Mouse (Mus musculus) CH12.LX (cell line): ENCODE results near the gene Atp23.

ENCODE experiments used
- CTCF ChIP-seq, 2 experiments: IDR thresholded peaks in 1 of 2; conservative IDR thresholded peaks in 1 of 2; 2 replicates each; pipeline ENCODE4 v1.5.1; 2011 to 2012; ENCODE audit warnings: low read depth in 2 of 2, low read length in 2 of 2, improper control_type of control experiment in 1 of 2, inconsistent platforms in 1 of 2, mild to moderate bottlenecking in 1 of 2, moderate library complexity in 1 of 2
- EP300 ChIP-seq: IDR thresholded peaks from 2 replicates; pipeline ENCODE4 v1.6.1; 2011; ENCODE audit warnings: low read length, improper control_type of control experiment
- HCFC1 ChIP-seq: IDR thresholded peaks from 2 replicates; pipeline ENCODE4 v1.6.1; 2012; ENCODE audit warnings: low read depth, mild to moderate bottlenecking, inconsistent platforms, low read length, improper control_type of control experiment
- JUND ChIP-seq: conservative IDR thresholded peaks from 2 replicates; pipeline ENCODE4 v1.6.1; 2011; ENCODE audit warnings: low read depth, low read length, improper control_type of control experiment
- MAZ ChIP-seq: IDR thresholded peaks from 2 replicates; pipeline ENCODE4 v1.6.1; 2012; ENCODE audit warnings: low read depth, mild to moderate bottlenecking, inconsistent platforms, low read length, improper control_type of control experiment, moderate library complexity
- MXI1 ChIP-seq: IDR thresholded peaks from 2 replicates; pipeline ENCODE4 v1.6.1; 2011; ENCODE audit warnings: mild to moderate bottlenecking, low read depth, low read length, improper control_type of control experiment
- MYC ChIP-seq: IDR thresholded peaks from 2 replicates; pipeline ENCODE4 v1.6.1; 2011; ENCODE audit warnings: low read depth, mild to moderate bottlenecking, improper control_type of control experiment, low read length
- POLR2A ChIP-seq: IDR thresholded peaks from 2 replicates; pipeline ENCODE4 v1.6.1; 2011; ENCODE audit warnings: low read depth, mild to moderate bottlenecking, improper control_type of control experiment, low read length
- POLR2AphosphoS2 ChIP-seq: IDR thresholded peaks from 2 replicates; pipeline ENCODE4 v1.6.1; 2011; ENCODE audit warnings: low read depth, low read length, improper control_type of control experiment
- RCOR1 ChIP-seq: conservative IDR thresholded peaks from 2 replicates; pipeline ENCODE4 v1.6.1; 2012; ENCODE audit warnings: low read depth, mild to moderate bottlenecking, inconsistent platforms, low read length, improper control_type of control experiment
- USF2 ChIP-seq: conservative IDR thresholded peaks from 2 replicates; pipeline ENCODE4 v1.6.1; 2011; ENCODE audit warnings: low read depth, low read length, improper control_type of control experiment
- ZKSCAN1 ChIP-seq: IDR thresholded peaks from 2 replicates; pipeline ENCODE4 v1.6.1; 2012; ENCODE audit warnings: low read depth, inconsistent platforms, low read length, improper control_type of control experiment, borderline replicate concordance
- ZNF384 ChIP-seq: IDR thresholded peaks from 2 replicates; pipeline ENCODE4 v1.6.1; 2012; ENCODE audit warnings: low read depth, low read length, improper control_type of control experiment, inconsistent platforms

- TF ChIP-seq MXI1 = no peak
- no peak for TF ChIP-seq EP300
- TF ChIP-seq MAZ = no peak
- TF ChIP-seq MYC = no peak
- TF ChIP-seq USF2 = no peak
- TF ChIP-seq POLR2A = no peak
- TF ChIP-seq POLR2AphosphoS2 = no peak
- TF ChIP-seq CTCF (conservative IDR thresholded peaks at IDR 0.05 in 1 of 2, IDR thresholded peaks at IDR 0.05 in 1 of 2; ENCODE audit: low read depth in 2 of 2, low read length in 2 of 2) = no peak
- TF ChIP-seq HCFC1 = no peak
- no peak for TF ChIP-seq RCOR1
- TF ChIP-seq ZKSCAN1 = no peak
- TF ChIP-seq ZNF384 = no peak
- TF ChIP-seq JUND = no peak
Measured at GRCm38 (mm10) chr10:126872256-126872655, 28.9 kb downstream of the Atp23 start.
